Mouse (Mus musculus) spleen, adult 2 months (tissue): ENCODE measurements around the gene Flt3l. TPM values are rescaled to one million over a fixed set of nuclear protein-coding genes. Genes with fewer than 3 reads are reported as not detected.
A peak's percentile ranks its signal among the peaks of the same experiment; 100 is the strongest.
"Not testable (repeated sequence)": the region's sequence is repeated elsewhere in the genome, so short reads cannot be mapped to it uniquely, and the experiment has no call there.

Experiments
- DNase-seq, 2 experiments: peaks; one replicate each; pipeline versions ENCODE4 v3.0.0 to v3.0.0-alpha.2; 2012 to 2021; ENCODE audit warnings: low spot score in 2 of 2, low read depth in 1 of 2
- H3K27ac ChIP-seq: fragments of 200-500 bp; 2 replicates; pipeline ENCODE4 v1.5.1; 2012; ENCODE audit warnings: low read length, inconsistent platforms; ENCODE audit not compliant: insufficient read depth
- H3K27me3 ChIP-seq: fragments of 200-500 bp; 2 replicates; pipeline ENCODE4 v1.6.1; 2012; ENCODE audit warnings: mild to moderate bottlenecking, moderate library complexity, low read length, inconsistent platforms; ENCODE audit not compliant: control insufficient read depth, insufficient read depth
- H3K36me3 ChIP-seq: fragments of 200-500 bp; 2 replicates; pipeline ENCODE4 v1.6.1; 2012; ENCODE audit warnings: mild to moderate bottlenecking, low read length, inconsistent platforms; ENCODE audit not compliant: control insufficient read depth, insufficient read depth
- H3K4me1 ChIP-seq: fragments of 200-500 bp; 2 replicates; pipeline ENCODE4 v1.6.1; 2011; ENCODE audit warnings: inconsistent platforms; ENCODE audit not compliant: control insufficient read depth, insufficient read depth, insufficient read length
- H3K4me3 ChIP-seq: fragments of 200-500 bp; 2 replicates; pipeline ENCODE4 v1.5.1; 2011; ENCODE audit warnings: mild to moderate bottlenecking, inconsistent platforms; ENCODE audit not compliant: insufficient read depth, insufficient read length; ENCODE audit errors: extremely low read depth
- CTCF ChIP-seq: fragments of 200-500 bp; IDR thresholded peaks from 2 replicates; pipeline ENCODE4 v1.5.1; 2011; ENCODE audit warnings: mild to moderate bottlenecking, inconsistent platforms; ENCODE audit not compliant: insufficient read depth, insufficient read length, insufficient replicate concordance; ENCODE audit errors: extremely low read depth
- POLR2A ChIP-seq: fragments of 200-500 bp; IDR thresholded peaks from 2 replicates; pipeline ENCODE4 v1.6.1; 2011; ENCODE audit warnings: low read depth, low read length, inconsistent platforms
- WGBS: fragments of 180-500 bp; shearing (Covaris S2); methylation state at CpG from one replicate; pipeline ENCODE4 v1.1.7; 2018; 5-methylcytosine and 5-hydroxymethylcytosine counted together
- polyA plus RNA-seq: library from polyadenylated mRNA; depleted of rRNA; stranded (reverse); fragments of >200 nt; gene quantifications from 2 replicates; pipeline ENCODE4 v1.2.3, GENCODE M21; 2012

Gene Flt3l
- polyA plus RNA-seq, 1 experiment, result 183 TPM

DNA sequence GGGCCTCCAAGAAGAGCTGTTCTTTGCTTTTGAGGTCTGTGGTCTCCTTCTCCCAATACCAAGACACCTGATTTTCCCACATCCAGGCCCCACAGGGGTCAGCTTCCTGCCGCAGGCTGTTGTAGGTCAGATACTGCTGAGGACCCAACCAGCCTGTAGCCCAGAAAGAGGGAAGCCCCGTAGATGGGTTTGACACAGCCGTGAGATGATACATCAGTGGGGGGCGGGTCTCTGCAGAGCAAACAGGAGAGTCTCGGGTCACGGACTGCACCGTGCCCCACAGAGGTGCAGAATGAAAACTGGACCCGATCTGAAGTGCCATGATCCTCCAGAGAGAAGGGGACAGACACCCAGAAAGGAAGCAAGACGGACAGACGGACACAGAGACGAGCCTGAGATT lies 33.8 kb downstream of the Flt3l start:
- TF ChIP-seq POLR2A, result no peak
- no peak for TF ChIP-seq CTCF
- no peak for DNase-seq
- 64% methylated on average over 11 of the region's 11 CpGs for WGBS
- Histone ChIP-seq H3K4me3 (no peak overlapping the region), H3K4me1 (peaks cover 5% of the 10 kb centered on the region), H3K27ac (no peak overlapping the region), H3K27me3 (no peaks in the 10 kb centered on the region), H3K36me3 (no peaks in the 10 kb centered on the region)

DNA sequence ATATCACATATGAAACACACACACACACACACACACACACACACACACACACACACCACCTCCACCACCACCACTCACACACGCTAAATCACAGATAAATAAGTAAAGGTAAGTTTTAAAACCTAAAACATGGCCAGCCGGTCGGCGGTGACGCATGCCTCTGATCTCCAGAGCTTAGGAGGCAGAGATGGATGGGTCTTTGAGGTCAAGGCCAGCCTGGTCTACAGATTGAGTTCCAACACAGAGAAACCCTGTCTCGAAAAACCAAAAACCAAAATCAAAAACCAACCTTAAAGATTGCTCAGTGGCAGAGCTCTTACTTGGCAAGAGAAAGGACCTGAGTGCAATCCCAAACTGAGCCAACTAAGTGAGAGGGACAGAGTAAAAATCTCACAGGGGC lies 36.2 kb downstream of the Flt3l start:
- no peaks in the 10 kb centered on the region for H3K27me3 ChIP-seq
- H3K36me3 ChIP-seq, result no peaks in the 10 kb centered on the region; the same call in 1 of the 2 replicates
- DNase-seq, result no peak
- no peak overlapping the region for H3K27ac ChIP-seq
- TF ChIP-seq POLR2A (no peak), CTCF (no peak)
- H3K4me3 ChIP-seq, result no peak overlapping the region
- 96% methylated on average over 6 of the region's 6 CpGs for WGBS
- no peaks in the 10 kb centered on the region; the same call in none of the 2 replicates for H3K4me1 ChIP-seq

- TF ChIP-seq POLR2A (no peak), CTCF (no peak)
- Histone ChIP-seq H3K4me1 (no peaks in the 10 kb centered on the region; the same call in none of the 2 replicates), H3K27ac (no peak overlapping the region), H3K27me3 (no peaks in the 10 kb centered on the region), H3K36me3 (no peaks in the 10 kb centered on the region; the same call in 1 of the 2 replicates), H3K4me3 (no peak overlapping the region)
- 89% methylated on average over 8 of the region's 8 CpGs for WGBS
- no peak for DNase-seq
These were observed 37.5 kb downstream of the Flt3l start for GRCm38 (mm10) chr7:45098541-45099240.

GRCm38 (mm10) chr7:45097479-45097878 lies 38.8 kb downstream of the Flt3l start:
- DNase-seq, result no peak
- Histone ChIP-seq H3K4me1 (no peaks in the 10 kb centered on the region; the same call in none of the 2 replicates), H3K36me3 (no peaks in the 10 kb centered on the region; the same call in 1 of the 2 replicates), H3K27me3 (no peaks in the 10 kb centered on the region), H3K4me3 (no peak overlapping the region), H3K27ac (peak overlapping the region; percentile 52)
- 13% methylated on average over 6 of the region's 6 CpGs for WGBS
- no peak for TF ChIP-seq POLR2A
- TF ChIP-seq CTCF, result no peak

- not testable (repeated sequence) for DNase-seq, H3K36me3 ChIP-seq, H3K27ac ChIP-seq, H3K27me3 ChIP-seq, H3K4me1 ChIP-seq, H3K4me3 ChIP-seq
- 91% methylated on average over 14 of the region's 14 CpGs for WGBS
These were observed 40.3 kb downstream of the Flt3l start for GRCm38 (mm10) chr7:45095965-45096364.

- Histone ChIP-seq H3K27ac (no peak overlapping the region), H3K4me3 (no peak overlapping the region), H3K36me3 (no peaks in the 10 kb centered on the region; the same call in 1 of the 2 replicates), H3K4me1 (peaks cover 2% of the 10 kb centered on the region), H3K27me3 (no peaks in the 10 kb centered on the region)
- no peak for TF ChIP-seq POLR2A
- no peak for TF ChIP-seq CTCF
- DNase-seq, result no peak
- WGBS, result 82% methylated on average over 6 of the region's 6 CpGs
These were observed 40.9 kb downstream of the Flt3l start for GRCm38 (mm10) chr7:45095367-45095766.

GRCm38 (mm10) chr7:45094121-45094520 lies 42.1 kb downstream of the Flt3l start:
- 82% methylated on average over 7 of the region's 7 CpGs for WGBS
- TF ChIP-seq CTCF, result no peak
- TF ChIP-seq POLR2A, result no peak
- Histone ChIP-seq H3K4me1 (peaks cover 2% of the 10 kb centered on the region), H3K36me3 (no peaks in the 10 kb centered on the region; the same call in 1 of the 2 replicates), H3K27ac (no peak overlapping the region), H3K4me3 (no peak overlapping the region), H3K27me3 (no peaks in the 10 kb centered on the region)
- DNase-seq, result no peak
